Mouse (Mus musculus): Measurements from ENCODE around the gene Nme7.

DNA sequence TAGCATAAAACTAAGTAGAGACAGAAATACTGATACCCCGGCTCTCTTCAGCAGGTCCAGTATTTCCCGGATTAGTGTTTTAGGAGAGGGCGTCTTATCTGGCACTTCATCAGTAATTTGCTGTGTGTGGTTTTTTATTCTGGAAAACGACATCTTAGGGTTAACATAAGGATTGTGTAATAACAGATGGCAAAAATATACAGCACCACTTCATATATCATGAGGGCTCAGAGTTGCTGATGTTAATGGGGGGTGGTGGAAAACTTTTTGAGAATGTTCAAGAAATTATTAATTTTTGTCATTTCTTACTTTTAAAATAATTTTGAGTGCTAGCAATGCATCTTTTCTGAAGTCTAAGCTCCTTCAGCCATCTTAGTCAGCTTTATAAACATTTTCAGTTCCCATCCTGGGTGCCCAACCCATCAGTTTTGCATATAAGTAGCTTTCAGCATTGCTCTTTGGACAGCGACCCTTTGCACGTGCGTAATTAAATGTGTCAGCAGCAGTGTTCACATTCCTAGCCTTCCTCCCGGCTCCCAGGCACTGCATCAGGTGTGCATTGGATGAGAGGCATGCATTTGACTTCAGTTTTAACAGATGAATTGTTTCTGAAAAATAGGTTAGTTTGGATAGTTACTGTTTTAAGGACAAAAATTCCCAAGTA is 19.2 kb downstream of the Nme7 start:
- TF ChIP-seq GATA1 (IDR thresholded peaks at IDR 0.05; ENCODE audit: borderline replicate concordance, low read length), result no peak
- no peak for TF ChIP-seq FLI1 (IDR thresholded peaks at IDR 0.05; ENCODE audit: low read length)
